Mouse (Mus musculus) thymus, postnatal 14 days (tissue): ENCODE data around the gene Cabp7.

Source experiments
- DNase-seq: peaks from one replicate; pipeline ENCODE4 v3.0.0; 2021

Gene Cabp7

DNA sequence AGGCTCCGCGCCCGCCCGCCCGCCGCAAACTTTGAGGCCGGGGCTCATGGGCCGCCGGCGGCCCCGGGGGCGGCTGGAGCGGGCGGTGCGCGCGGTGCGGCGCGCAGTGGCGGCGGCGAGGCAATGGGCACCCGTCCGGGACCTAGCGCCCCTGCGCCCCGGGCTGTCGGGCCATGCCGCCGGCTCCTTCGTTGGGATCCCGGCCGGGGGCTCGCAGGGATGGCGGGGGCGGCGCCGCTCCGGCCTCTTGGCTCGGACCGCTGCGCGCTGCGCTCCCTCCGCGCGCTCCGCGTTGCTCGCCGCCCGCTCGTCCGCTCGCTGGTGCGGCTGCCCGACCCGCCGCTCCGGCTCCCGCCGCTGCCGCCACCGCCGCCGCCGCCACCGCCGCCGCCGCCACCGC, at the start of gene Cabp7:
Gene Cabp7 (minus strand): TSS at position 46 of the 400 bp plus-strand sequence.
- no peak for DNase-seq

DNA sequence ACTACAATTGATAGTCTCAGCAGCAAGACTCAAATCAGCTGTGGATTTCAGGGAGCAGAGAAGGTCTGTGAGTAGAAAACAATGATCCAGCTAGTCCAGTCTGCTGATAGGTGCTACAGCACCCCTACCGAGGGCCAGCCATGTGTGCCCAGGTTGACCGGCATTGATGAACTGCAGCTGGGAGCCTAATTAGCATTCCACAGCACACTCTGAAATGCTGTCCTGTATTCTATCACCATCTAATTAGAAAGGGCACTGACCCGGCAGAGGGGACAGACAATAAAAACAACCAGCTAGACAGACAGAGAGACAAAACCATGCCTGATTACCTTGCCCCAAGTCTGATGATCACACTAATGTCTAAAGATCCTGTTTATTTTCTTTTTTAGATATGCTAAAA, 46.4 kb upstream of the Cabp7 start:
- no peak for DNase-seq

DNA sequence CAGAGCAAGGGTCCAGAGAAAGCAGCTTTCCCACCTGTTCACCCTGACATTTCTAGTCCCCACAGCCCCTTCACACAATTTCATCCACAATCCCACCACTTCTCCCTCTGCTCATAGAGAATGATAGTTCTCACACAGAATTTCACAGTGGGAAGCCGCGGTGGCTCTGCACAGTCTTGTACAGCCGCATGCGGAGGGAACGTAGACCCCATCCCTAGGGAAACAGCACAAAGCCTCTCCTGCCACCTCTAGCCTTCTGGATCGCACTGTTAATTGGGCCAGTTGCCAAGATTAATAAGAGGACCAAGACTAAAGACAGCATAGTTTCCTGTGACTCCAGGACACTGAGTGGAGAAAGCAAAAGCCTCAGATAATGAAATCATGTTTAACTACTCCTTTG, 45.0 kb upstream of the Cabp7 start:
- no peak for DNase-seq

DNA sequence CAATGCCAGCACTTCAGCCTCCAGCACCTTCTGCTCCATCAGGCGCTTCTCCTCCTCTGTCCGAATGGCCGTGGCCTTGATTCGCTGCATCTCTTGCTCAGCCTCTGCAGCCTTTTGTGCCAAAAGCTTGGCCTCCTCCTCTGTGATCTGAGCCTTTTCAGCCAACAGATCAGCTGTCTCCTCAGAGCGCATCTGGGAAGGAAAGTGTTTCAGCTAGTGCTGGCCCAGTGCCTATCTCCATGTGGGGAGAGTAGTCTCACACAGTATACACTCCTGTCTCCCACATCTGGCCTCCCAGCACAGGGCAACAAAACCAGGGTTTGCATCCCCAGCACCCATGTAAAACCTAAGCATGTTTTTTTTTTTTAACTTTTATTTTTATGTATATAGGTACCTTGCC, 43.1 kb upstream of the Cabp7 start:
- no peak for DNase-seq

- peak; percentile 12 for DNase-seq
Measured at GRCm38 (mm10) chr11:4784629-4785142, 38.1 kb upstream of the Cabp7 start.

DNA sequence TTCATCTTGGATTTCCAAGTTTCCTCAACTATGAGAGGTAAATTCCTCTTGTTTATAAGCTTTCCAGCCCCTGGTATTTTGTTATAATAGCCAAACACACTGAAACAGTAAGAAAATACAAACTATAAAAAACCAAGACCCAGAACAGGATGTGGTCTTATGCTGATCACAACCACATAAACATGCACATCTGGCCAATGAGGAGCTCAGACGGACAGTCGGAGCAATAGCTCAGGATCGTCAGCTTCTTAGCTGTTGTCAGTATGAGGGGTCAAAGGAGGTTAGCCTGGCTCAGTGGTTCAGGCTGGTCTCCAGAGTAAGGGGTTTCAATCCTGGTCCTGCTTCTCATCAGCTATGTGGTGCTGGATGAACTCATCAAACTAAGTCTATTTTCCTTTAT, 36.5 kb upstream of the Cabp7 start:
- no peak for DNase-seq

- no peak for DNase-seq
Measured at GRCm38 (mm10) chr11:4780927-4781326, 34.3 kb upstream of the Cabp7 start.

GRCm38 (mm10) chr11:4772925-4773324, 26.3 kb upstream of the Cabp7 start:
- DNase-seq = peak; percentile 71

DNA sequence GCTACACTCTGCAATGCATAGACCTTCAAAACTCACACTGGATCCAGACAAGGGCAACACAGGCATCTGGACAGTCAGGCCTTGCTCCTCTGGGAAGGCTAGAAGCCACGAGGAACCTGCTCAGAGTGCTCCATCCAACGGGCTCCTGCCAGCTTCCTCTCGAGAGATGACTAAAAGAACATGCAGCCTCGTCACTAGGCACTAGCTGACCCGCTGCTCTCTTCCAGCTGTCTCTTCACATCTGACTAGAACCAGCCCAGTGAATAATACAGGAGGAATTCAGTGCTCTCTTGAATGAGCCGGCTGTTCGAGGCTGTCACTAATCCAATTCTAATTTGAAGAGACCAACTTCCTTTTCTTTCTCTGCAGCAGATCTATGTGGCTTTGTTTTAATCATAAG, 25.2 kb upstream of the Cabp7 start:
- DNase-seq = no peak

GRCm38 (mm10) chr11:4769881-4770280, 23.3 kb upstream of the Cabp7 start:
- DNase-seq = no peak

DNA sequence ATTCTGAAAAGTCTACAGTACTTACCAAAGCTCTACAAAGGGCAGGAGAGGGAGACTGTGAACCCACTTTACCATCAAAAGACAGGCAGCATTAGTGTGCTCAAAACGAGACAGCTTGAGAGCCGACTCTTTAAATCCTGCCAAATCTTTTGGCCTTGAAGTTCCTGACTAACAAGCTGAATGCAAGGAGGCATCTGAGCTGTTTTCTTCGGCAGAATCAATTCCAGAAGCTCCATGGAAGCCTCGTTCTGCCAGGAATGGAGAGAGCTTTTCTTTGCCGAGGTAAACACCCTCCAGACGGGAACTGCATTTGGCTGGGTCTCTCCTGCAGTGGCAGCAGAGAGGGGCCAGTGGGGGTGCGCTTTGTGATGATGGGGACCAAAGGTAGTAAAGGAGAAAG, 22.7 kb upstream of the Cabp7 start:
- DNase-seq = no peak

- no peak for DNase-seq
Measured at GRCm38 (mm10) chr11:4768399-4768798, 21.8 kb upstream of the Cabp7 start.

DNA sequence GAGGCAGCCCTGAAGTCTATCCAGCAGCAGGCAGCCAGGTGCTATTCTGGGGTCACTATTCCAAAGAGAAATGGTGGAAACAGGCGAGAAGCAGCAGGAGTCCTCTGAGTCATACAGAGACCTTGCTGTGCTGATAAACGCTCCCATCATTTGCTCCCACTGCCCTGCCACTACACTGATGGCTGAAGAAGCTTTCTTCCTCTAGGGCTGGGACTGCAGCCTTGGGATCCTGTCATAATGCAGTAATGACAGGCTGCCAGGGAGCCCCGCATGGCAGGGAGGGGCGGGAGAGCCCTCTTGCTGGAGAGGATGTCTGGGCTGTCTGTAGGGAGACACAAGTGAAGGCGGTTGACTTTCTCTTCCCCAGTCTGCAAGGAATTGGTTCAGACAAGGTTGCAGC, 17.9 kb upstream of the Cabp7 start:
- DNase-seq = no peak

- no peak for DNase-seq
Measured at GRCm38 (mm10) chr11:4763631-4764030, 17.1 kb upstream of the Cabp7 start.

DNA sequence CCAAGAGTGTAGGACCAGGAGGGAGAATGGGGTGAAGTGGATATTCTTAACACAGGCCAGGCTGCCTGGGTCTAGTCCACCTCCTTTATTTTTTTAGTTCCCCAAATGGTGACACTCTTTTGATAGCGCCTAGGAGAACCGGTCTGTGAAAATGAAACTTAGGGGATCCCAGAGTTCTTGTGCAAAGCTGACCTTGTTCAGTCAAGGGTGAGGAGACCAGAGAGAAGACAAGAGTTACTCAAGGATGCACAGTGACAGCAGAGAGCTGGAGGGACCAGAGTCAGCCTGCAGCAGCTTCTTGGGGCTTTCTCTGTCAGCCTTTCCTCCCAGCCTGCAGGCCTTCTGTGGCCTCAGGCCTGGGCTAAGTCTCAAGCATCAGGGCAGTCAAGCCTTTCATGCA, 15.9 kb upstream of the Cabp7 start:
- no peak for DNase-seq

DNA sequence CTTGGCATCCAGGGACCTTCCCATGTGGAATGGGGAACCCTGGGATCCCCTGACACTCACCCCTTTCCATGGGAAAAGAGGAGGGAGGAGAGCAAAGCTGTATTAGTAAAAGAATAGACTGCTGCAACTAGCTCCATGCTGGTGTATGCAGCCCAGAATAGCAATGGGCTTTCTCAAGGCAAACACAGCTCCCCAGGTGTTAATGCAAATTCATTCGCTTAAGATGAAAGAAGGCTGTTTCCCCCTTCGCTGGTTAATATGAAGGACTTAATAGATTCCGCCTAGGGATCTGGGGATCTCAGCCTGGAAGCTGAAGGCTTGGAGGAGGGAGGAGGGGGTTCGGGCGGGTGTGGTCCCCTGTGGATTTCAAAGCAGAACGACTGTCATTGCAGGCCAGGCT, 15.4 kb upstream of the Cabp7 start:
- no peak for DNase-seq

GRCm38 (mm10) chr11:4760438-4760837, 13.9 kb upstream of the Cabp7 start:
- DNase-seq = no peak

DNA sequence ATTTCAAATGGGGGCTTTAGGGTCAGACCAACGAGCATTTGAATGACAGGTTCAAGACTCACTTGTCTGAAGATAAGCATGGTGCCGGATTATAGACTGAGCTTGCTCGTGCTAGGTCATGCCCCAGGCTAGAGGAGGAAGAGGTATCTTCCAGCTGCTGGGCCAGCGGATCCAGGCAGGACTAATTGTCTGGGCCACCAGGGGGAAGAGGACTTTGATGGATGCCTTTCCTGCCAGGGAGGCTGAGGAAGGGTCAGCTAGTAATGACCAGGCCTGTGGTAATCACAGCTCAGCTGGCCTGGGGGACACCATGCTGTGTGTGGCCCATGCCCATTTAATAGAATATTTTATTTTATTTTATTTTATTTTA, 11.2 kb upstream of the Cabp7 start:
- DNase-seq = no peak

- no peak for DNase-seq
Measured at GRCm38 (mm10) chr11:4756984-4757788, 10.6 kb upstream of the Cabp7 start.

GRCm38 (mm10) chr11:4756460-4756859, 9.9 kb upstream of the Cabp7 start:
- no peak for DNase-seq

DNA sequence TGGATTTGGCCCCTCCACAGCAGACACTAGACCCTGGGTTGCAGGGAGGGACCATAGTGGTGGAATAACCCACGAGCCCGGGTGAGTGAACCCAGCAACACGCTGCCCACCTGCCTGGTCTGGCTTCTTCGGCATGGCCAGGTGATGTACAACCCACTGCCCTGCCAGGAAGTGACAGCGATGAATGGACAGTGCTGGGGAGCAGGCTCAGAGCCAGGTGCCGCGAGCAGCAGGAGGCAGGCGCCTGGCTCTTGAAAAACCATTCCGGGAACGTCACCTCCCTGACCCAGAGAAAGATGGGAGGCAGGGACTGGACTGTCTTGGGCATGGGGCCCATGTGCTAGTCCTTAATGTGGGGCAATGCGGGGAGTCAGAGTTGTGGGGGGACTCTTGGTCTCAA, 8.3 kb upstream of the Cabp7 start:
- no peak for DNase-seq

- no peak for DNase-seq
Measured at GRCm38 (mm10) chr11:4754036-4754435, 7.5 kb upstream of the Cabp7 start.

DNA sequence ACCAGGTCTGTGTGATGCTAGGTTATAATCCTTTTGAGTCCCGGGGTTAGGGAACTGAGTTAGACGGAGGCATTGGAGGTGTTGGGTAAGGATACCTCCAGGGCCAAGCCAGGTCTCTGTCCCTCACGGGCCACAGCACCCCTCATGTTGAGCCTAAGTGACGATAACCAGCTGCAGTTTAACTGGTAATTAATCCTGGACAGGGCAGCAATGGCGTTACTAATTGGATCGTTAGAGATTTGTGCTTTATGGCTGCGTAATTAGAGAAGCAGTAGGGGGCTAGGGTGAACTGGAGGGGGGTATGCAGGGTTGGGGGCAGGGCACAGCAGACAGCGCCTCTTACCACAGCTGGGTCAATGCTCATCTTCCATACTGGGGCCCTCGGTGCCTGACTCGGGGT, 6.3 kb upstream of the Cabp7 start:
- DNase-seq = no peak

DNA sequence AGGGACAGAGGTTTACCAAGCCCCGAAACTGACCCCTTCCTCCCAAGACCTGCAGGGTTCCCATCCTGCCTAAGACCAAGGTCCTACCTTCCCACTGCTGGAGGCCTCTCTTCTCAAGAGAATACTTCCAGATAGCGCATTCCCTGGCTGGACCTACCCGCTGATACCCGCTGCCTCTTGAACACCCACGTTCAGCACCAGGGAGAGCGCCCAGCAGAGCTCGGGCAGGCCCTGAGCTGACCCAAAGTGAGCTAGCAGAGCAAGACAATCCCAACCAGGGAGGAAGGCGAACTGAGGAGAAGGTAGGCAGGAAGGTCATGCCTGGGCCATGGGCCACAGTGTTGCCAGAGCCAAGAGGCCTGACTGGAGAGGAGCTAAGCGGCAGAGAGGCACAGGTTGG, 3.7 kb upstream of the Cabp7 start:
- peak; percentile 58 for DNase-seq

- DNase-seq = no peak
Measured at GRCm38 (mm10) chr11:4747285-4747684, 707 bp upstream of the Cabp7 start.
